Mouse (Mus musculus) neural tube, embryonic 14.5 days (tissue): Measurements from ENCODE around the gene Vgll2. TPM values are rescaled to one million over a fixed set of nuclear protein-coding genes. Genes with fewer than 3 reads are reported as not detected.

Experiments
- ATAC-seq: fragments of 200-750 bp; cut with Nextera tagmentation; 2 replicates; pipeline ENCODE4 v1.8.0; 2017; ENCODE audit warnings: low read depth, mild to moderate bottlenecking, moderate TSS enrichment, moderate library complexity
- H3K27ac ChIP-seq: fragments of 300-500 bp; sonication (generic); 2 replicates; pipeline ENCODE4 v1.5.1; 2014; ENCODE audit warnings: low read depth, mild to moderate bottlenecking, control low read depth, low read length, moderate library complexity, mixed read lengths
- H3K27me3 ChIP-seq: fragments of 300-500 bp; sonication (generic); 2 replicates; pipeline ENCODE4 v1.6.1; 2014; ENCODE audit warnings: low read length; ENCODE audit not compliant: control insufficient read depth, insufficient read depth
- H3K36me3 ChIP-seq: fragments of 300-500 bp; sonication (generic); 2 replicates; pipeline ENCODE4 v1.6.1; 2014; ENCODE audit warnings: low read length, mixed read lengths; ENCODE audit not compliant: control insufficient read depth, insufficient read depth
- H3K4me1 ChIP-seq: fragments of 300-500 bp; sonication (generic); 2 replicates; pipeline ENCODE4 v1.6.1; 2014; ENCODE audit warnings: low read length; ENCODE audit not compliant: control insufficient read depth, insufficient read depth
- H3K4me2 ChIP-seq: fragments of 300-500 bp; sonication (generic); 2 replicates; pipeline ENCODE4 v1.6.1; 2014; ENCODE audit warnings: mild to moderate bottlenecking, low read depth, low read length, control low read depth
- H3K4me3 ChIP-seq: fragments of 300-500 bp; sonication (generic); 2 replicates; pipeline ENCODE4 v1.5.1; 2014; ENCODE audit warnings: low read depth, low read length, control low read depth, mixed read lengths
- H3K9ac ChIP-seq: fragments of 300-500 bp; sonication (generic); replicated peaks from 2 replicates; pipeline ENCODE4 v1.6.1; 2014; ENCODE audit warnings: low read depth, mild to moderate bottlenecking, control low read depth, low read length, mixed read lengths
- H3K9me3 ChIP-seq: fragments of 300-500 bp; sonication (generic); 2 replicates; pipeline ENCODE4 v1.6.1; 2016; ENCODE audit warnings: low read length; ENCODE audit not compliant: control insufficient read depth
- WGBS: fragments of 180-500 bp; shearing (Covaris S2); extraction: QIAGEN DNeasy Blood & Tissue Kit; methylation state at CpG from one replicate; pipeline ENCODE4 v1.1.7; 2014; 5-methylcytosine and 5-hydroxymethylcytosine counted together
- microRNA-seq: library from miRNA; unstranded; fragments of <30 nt; microRNA quantifications from one replicate; pipeline ENCODE4, GENCODE M21; 2016
- polyA plus RNA-seq: library from polyadenylated mRNA; unstranded; fragments of >200 nt; fragmentation: Nextera tagmentation; extraction: Ambion mirVana; gene quantifications from 2 replicates; pipeline ENCODE4 v1.2.1, GENCODE M21; 2014

Gene Vgll2
- polyA plus RNA-seq, 1 experiment from 2014 or later = 0.32 TPM

DNA sequence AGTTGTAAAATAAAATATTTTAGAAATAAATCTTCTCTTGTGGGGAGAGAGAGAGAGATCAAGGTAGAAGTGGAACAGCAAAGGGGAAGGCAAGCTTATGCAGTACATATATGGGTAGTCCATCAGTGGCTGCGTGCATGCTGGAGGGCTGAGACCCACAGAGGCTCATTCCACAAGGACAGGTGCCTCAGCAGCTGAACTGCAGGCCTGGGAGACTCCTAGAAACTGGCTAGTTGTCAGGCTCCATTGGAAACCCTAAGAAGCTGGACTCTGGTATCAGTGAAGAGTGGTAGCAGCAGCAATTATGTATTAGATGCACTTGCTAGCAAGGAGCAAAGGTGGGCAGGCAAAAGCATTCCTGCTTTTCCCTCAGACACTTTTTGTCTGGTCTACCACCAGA, 17.1 kb downstream of the Vgll2 start:
- Histone ChIP-seq H3K27me3 (no peaks in the 10 kb centered on the region), H3K4me1 (no peaks in the 10 kb centered on the region), H3K4me2 (no peak overlapping the region), H3K27ac (no peak overlapping the region), H3K36me3 (no peaks in the 10 kb centered on the region), H3K9ac (no peak overlapping the region), H3K4me3 (no peak overlapping the region), H3K9me3 (no peaks in the 10 kb centered on the region)
- no peak for ATAC-seq
- 90% methylated on average over 1 of the region's 1 CpGs for WGBS

DNA sequence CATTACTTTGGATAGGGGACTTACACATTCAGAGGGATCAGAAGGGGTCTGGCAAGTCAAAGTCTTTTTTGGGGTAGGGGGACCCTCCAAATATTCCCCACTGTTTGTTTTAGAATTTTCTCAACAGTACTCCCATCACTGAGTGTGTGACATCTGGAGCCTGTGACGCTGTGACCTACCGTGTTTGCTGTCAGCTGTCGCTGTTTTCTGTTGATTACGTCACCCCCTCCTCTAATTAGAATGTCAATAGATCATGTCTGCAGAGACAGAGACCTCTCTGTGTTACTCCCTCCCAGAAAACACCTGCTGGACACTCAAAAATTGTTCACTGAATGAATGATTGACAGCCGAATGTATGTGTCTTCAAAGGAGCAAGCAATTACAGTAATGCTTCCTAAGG, 20.8 kb downstream of the Vgll2 start:
- no peak for ATAC-seq
- 71% methylated on average over 5 of the region's 5 CpGs for WGBS
- H3K27me3 ChIP-seq = no peaks in the 10 kb centered on the region

DNA sequence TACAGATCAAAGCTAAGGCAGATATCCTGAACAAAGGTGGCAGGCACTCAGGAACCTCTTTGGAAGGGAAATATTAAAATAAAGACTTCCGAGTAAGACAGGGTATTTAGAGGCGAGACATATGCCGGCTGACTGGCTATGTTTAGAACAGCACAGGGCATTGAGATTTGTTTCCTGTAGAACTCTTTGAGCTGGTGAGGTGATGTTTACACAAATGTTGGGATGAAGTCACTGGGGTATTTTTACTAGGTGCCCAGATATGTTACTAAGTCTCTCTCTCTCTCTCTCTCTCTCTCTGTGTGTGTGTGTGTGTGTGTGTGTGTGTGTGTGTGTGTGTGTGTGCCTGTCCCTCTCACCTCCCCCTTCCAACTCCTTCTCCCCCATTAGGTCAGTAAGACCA, 26.0 kb downstream of the Vgll2 start:
- no peaks in the 10 kb centered on the region for H3K9me3 ChIP-seq
- no peak overlapping the region for H3K4me3 ChIP-seq
- H3K4me2 ChIP-seq = no peak overlapping the region
- 88% methylated on average over 3 of the region's 3 CpGs for WGBS
- H3K27ac ChIP-seq = no peak overlapping the region
- H3K4me1 ChIP-seq = no peaks in the 10 kb centered on the region
- H3K36me3 ChIP-seq = no peaks in the 10 kb centered on the region
- H3K27me3 ChIP-seq = no peaks in the 10 kb centered on the region
- no peak for ATAC-seq
- no peak overlapping the region for H3K9ac ChIP-seq

More for the DNA sequence above, 20.8 kb downstream of the Vgll2 start:
- Histone ChIP-seq H3K27ac (no peak overlapping the region), H3K9me3 (no peaks in the 10 kb centered on the region), H3K4me1 (no peaks in the 10 kb centered on the region), H3K4me3 (no peak overlapping the region), H3K4me2 (no peak overlapping the region), H3K36me3 (no peaks in the 10 kb centered on the region), H3K9ac (no peak overlapping the region)

DNA sequence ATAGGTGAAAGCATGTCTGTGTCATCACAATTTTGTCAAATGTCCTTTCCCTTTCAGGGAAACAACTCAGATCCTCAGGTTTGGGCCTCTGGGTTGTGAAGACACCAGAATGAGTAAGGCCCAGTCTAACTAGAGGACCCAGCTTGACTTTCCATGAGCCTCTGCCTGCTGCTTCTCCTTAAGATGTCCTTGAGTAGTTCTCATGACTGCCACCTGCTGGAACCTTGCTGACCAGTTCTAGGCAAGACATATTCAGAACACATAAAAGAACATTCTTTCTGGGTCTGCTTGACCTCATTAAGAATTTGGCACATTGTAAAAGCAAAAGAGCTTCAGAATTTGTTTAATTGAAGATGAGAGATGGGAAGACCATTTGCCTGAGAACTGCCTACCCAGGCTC, 50.2 kb downstream of the Vgll2 start:
- Histone ChIP-seq H3K4me1 (no peaks in the 10 kb centered on the region), H3K27ac (no peak overlapping the region), H3K36me3 (no peaks in the 10 kb centered on the region), H3K27me3 (no peaks in the 10 kb centered on the region), H3K4me3 (no peak overlapping the region), H3K9me3 (no peaks in the 10 kb centered on the region), H3K4me2 (no peak overlapping the region), H3K9ac (no peak overlapping the region)
- ATAC-seq = peak; percentile 66; the same call in 1 of the 2 replicates

Small RNA genes within 50 kb of the gene (microRNA-seq; reads per million reads assigned to microRNA genes)
- gene Gm24084 = not detected

Other genes starting within 250 kb of the Vgll2 start
- 0.04 TPM in 1 of 2 replicates, not detected in the other for gene Ros1, start 172.7 kb downstream of the Vgll2 start, polyA plus RNA-seq
- 28.9 and 36.0 TPM in 2 replicates for gene Dcbld1, start 211.1 kb downstream of the Vgll2 start, polyA plus RNA-seq